Mouse (Mus musculus) left cerebral cortex, adult 11 months (tissue): ENCODE results near the gene Zswim5.

ENCODE experiments used
- DNase-seq: peaks from one replicate; pipeline ENCODE4 v3.0.0; 2022; ENCODE audit warnings: low spot score

The Zswim5 gene

GRCm38 (mm10) chr4:116913318-116913717 lies 36.1 kb downstream of the Zswim5 start:
- no peak for DNase-seq

GRCm38 (mm10) chr4:116928006-116928651 lies 51.0 kb downstream of the Zswim5 start:
- no peak for DNase-seq

DNA sequence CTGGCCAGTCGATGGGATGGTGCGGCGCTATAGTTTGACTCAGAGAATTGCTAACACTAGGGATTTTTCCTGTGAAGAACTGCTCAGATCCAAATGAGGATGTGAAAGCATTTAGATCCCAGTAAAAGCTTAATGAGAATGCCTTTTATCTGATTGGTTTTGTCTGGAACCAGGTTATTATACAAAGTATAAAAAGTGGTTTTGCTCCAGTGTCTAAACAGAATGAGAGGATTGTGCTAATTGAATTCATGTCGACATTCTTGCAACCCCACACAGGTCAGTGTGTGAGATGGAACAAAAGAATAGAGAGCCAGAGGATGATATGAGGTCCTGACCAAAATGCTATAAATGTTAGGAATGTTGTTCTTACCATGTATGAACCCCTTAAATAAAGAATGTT lies 62.4 kb downstream of the Zswim5 start:
- DNase-seq, result no peak

DNA sequence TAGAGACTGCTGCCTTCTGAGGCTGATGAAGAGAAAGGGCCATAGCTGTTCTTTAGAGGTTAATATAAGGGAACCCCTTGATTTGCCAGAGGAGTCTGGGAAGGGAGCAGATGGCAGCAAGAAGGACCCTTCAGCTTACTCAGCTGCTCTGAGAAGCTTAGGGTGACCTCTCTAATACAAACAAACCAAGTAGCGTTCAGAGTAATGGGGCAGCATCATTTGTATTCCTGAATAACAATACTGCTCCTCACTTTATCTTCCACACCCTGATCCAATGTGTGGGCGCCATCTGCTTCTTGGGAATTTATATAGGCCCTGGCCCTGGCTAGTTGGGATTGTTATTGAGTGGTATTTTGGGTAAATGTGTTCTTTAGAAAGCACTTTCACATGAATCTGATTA lies 65.5 kb downstream of the Zswim5 start:
- DNase-seq, result no peak

GRCm38 (mm10) chr4:116944055-116944454 lies 66.9 kb downstream of the Zswim5 start:
- no peak for DNase-seq

DNA sequence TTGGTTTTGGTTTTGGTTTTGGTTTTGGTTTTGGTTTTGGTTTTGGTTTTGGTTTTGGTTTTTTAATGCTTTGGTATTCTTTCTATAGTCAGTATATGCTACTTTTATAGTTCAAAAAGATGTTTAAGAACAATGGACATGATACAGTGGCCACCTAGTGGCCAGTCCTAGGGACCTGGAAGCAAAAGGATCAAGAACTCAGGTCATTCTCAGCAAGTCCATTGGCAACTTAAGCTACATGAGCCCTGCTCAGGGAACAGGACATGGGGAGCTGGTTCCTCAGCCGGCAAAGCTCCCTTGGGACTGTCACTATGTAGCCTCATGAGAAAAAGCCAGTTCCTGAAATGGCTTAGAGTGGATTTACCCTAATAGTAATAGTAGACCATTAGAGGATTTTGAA lies 74.5 kb downstream of the Zswim5 start:
- DNase-seq, result no peak

DNA sequence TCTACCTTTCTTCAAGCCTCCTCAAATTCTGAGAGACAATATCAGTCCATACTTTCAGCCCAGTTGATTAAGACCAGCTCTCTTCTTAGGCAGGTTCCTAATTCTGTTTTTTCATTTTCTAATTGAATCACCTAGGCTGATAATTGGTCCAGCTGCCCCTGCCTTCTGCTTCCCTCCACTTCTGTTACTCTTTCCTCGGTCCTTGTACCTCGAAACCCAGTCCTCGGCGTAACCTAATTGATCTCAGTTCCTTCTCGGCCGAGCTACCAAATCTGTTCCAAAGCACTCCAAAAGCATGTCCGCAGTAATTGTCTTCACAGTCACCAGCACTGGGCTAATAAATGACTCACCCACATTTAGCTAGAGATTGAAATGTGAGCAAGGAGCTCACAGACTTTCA lies 77.8 kb downstream of the Zswim5 start:
- DNase-seq, result no peak

- no peak for DNase-seq
These were observed 99.3 kb downstream of the Zswim5 start for GRCm38 (mm10) chr4:116976503-116976902.

DNA sequence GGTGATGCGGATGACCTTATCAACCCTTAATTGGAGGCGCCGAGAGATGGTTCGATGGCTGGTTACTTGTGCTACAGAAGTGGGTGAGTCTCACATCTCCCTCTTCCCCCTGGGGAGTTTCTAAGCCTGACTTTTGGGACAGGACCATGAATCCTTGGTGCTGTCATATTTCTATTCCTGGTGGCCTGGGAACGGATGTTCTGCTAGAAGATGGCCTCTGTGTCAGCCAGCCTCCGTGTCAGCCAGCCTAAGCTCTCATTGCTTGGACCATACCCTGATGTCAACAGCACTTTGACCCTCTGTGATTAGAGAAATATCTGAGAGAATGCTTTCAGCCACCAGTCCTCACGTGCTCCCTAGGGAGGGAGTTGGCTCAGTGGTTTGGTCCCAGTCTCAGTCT lies 108.5 kb downstream of the Zswim5 start:
- DNase-seq, result no peak

DNA sequence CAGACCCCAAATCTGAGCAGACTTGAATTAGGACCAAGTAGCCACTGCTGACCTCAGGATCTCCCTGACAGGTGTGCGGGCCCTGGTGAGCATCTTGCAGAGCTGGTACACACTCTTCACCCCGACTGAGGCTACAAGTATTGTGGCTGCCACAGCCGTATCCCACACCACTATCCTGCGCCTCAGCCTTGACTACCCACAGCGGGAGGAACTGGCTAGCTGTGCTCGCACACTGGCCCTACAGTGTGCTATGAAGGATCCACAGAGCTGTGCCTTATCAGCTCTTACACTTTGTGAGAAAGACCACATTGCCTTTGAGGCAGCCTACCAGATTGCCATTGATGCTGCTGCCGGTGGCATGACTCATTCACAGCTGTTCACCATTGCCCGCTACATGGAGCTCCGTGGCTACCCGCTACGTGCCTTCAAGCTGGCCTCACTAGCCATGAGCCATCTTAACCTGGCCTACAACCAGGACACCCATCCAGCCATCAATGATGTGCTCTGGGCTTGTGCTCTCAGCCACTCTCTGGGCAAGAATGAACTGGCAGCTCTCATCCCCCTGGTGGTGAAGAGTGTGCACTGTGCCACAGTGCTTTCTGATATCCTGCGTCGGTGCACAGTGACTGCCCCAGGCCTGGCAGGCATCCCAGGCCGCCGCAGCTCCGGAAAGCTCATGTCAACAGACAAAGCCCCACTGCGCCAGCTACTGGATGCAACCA lies 109.4 kb downstream of the Zswim5 start:
- DNase-seq, result no peak

GRCm38 (mm10) chr4:116987122-116987456 lies 109.9 kb downstream of the Zswim5 start:
- DNase-seq, result no peak

- no peak for DNase-seq
These were observed 112.6 kb downstream of the Zswim5 start for GRCm38 (mm10) chr4:116989731-116990130.

DNA sequence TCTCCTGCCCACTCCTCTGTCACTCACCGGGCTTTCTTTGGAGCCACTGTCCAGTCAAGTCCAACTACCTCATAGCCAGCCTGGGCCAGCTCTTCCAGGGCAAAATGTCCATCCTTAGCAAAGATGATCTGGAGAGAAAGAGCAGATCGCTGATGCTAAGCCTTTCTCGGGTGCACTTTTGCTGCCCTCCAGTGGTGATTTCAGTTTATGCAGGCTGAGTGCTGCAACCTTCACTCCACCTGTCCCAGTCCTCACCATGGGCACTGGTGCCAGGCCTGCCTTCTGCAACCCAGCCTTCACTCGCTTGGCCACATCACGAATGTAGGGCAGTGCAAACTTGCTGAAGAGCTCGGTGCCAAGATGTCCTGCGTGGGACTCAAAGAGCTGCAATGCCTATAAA lies 114.2 kb downstream of the Zswim5 start:
- DNase-seq, result no peak

GRCm38 (mm10) chr4:116993672-116994621 lies 116.8 kb downstream of the Zswim5 start, which contains the start of gene Urod:
Urod (minus strand) TSS chr4:116994413.
- DNase-seq, result peak; percentile 93

- DNase-seq, result no peak
These were observed 118.1 kb downstream of the Zswim5 start, which contains the start of gene Hectd3 for GRCm38 (mm10) chr4:116995131-116995797. Hectd3 (plus strand) TSS chr4:116995317.

DNA sequence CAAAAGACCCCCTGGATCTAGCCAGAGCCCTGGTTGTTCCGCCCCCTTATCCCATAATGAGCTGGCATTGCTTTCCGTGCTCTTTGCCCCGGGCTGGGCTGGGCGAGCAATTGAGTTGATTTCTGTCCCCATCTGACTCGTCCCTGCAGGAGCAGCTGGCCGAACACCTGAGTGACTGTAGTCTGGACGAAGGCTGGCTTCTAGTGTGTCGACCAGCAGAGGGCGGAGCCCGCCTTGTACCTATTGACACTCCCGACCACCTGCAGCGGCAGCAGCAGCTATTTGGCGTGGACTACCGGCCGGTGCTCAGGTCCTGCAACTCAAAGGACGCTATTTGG lies 118.6 kb downstream of the Zswim5 start:
- no peak for DNase-seq

DNA sequence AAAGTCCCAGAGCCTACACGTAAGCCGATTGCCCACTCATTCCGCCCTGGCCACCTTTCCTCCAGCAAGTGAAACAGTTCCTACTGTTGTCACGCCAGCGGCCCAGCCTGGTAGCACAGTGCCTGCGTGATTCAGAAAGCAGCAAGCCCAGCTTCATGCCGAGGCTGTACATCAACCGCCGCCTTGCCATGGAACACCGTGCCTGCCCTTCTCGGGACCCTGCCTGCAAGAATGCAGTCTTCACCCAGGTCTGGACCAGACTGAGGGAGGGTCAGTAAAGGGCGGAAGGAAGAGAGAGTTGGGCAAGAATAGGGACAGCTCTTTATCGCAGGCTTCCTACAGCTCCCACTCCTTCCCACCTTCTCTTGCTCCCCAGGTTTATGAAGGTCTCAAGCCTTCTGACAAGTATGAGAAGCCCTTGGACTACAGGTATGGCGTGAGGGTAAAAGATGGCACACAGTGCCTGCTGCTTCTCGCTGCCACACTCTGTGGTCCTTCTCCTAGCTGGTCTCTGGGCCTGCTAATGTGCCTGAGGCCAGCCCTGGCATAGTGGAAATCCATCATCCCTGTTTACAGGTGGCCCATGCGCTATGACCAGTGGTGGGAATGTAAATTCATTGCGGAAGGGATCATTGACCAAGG lies 122.5 kb downstream of the Zswim5 start:
- no peak for DNase-seq

GRCm38 (mm10) chr4:117001957-117002356 lies 124.8 kb downstream of the Zswim5 start:
- DNase-seq, result no peak

DNA sequence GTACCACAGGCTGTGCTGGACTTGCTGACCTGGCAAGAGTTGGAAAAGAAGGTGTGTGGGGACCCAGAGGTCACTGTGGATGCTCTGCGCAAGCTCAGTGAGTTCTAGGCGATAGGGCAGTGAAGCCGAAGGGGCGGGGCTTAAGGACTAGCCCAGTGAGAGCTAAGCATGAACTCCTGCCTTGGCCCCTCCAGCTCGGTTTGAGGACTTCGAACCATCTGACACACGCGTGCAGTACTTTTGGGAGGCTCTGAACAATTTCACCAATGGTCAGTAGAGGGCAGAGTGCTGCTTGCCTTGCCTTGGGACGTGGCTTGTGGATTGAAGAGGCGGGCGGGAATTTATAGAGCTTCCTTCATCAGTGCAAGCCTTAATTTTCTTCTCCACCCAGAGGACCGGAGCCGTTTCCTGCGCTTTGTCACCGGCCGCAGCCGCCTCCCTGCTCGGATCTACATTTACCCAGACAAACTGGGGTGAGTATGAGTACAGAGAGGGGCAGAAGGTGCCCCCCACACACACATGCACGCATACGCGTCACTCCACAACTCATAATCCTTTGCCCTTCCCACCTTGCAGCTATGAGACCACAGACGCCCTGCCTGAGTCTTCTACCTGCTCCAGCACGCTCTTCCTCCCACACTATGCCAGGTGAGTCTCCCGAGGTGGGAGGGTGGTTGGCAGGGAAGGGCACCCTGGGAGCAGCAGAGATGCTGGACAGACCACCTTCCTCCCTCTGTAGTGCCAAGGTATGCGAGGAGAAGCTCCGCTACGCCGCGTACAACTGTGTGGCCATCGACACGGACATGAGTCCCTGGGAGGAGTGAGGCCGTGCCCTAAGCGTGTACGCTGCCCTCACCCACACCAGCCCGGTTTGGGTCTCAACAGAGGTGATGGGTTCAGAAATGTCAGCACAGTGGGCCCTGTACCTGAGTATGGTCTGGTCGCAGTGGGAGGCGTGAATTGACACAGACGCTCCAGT lies 125.7 kb downstream of the Zswim5 start:
- no peak for DNase-seq

DNA sequence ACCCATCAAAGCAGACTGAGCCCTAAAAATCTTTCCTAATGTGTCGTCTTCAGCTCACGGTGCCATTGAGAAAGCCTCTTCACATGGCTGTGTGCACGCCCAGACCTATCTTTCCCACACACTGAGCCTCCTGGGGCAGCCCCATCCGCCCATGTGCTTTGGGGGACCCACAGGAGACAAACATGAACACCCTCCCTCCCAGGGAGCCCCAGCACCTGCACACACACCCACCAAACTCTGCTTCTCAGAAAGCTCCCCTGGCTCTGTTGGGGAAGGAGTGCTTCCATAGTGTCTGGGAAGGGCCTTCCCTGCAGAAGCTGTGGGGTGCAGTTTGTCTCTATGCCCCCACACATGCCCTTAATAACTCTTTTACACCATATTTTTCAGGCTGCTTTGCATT lies 127.5 kb downstream of the Zswim5 start:
- DNase-seq, result no peak
